Mouse (Mus musculus): ENCODE measurements around the gene Ncor2. TPM values are rescaled to one million over a fixed set of nuclear protein-coding genes. Genes with fewer than 3 reads are reported as not detected.

The Ncor2 gene
- polyA plus RNA-seq, 1 experiment = 31.3 TPM

DNA sequence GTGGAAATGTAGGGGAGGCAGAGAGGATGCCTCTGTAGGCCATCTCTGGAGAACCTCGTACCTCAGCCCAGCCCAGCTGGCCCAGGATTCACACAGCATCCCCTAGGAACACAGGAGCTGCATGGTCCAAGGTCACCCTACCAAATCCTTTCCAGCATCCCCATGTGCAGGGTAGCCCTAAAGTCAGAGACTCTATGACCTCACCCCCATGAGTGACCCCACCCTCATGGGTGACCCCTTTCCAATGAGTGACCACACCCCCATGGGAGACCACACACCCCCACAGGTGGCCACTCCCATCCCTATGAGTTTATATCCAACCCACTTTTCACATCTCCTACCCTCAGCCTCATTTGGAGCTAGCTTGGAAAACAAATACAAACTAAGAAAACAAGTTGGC is 51.1 kb downstream of the Ncor2 start:
- no peak for DNase-seq (ENCODE audit: low read depth)

DNA sequence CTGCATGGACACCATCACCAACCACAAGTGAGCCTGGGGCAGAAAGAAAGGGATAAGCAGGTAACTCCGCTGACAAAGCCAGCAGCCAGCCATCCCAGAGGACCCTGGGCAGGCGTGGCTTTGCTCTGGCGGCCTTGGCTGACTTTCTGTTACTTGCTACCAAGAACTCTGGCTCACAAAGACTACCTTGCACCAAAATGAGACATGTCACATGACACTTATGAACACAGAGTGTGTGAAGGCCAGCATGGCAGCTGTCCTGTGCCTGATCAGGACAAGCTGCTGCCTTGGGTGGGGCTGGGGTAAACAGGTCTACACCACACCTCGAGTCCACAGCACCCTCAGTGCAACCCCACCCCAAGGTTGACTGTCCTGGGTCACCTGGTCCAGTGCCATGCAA is 51.6 kb downstream of the Ncor2 start:
- no peak for DNase-seq (ENCODE audit: low read depth)

DNA sequence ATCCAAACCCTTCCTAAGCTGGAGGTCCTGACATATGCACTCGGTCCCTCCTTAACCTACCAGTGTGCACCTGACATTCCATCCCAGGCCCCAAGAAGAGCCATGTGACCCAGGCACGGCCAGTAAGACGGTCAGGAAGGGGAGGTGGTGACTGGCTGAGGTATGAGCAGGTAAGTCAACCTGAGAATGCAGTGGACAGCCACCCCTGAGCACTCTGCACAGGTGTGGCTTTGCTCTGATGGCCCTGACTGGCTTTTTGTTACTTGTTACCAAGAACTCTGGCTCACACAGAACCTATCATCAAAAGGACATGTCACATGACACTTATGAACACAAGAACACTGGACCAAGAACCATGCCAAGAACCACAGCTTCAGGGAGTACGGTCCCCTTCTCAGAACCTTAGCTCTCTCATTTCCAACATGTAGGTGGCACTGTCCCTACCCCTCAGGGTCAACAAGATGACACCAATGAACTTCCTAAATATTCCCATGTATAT is 53.0 kb downstream of the Ncor2 start:
- DNase-seq (ENCODE audit: low read depth) = no peak

DNA sequence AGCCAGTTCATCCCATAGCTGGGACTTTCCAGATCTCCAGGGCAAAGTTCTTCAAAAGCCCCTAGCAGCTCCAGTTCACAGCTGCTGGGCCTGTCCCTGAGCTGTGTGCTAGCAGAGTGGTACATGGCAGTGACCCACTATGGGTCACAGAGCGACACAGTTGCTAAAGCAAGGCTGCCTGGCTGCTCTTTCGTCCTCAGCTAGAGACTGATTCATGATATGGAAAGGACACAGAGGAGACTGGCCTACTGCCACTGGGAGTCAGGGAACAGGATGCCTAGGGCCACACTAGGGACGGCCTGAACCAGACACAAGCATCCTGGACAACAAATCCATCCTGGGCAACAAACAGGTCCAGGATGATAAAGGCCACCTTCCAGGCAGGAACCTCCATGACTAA is 53.8 kb downstream of the Ncor2 start:
- no peak for DNase-seq (ENCODE audit: low read depth)

DNA sequence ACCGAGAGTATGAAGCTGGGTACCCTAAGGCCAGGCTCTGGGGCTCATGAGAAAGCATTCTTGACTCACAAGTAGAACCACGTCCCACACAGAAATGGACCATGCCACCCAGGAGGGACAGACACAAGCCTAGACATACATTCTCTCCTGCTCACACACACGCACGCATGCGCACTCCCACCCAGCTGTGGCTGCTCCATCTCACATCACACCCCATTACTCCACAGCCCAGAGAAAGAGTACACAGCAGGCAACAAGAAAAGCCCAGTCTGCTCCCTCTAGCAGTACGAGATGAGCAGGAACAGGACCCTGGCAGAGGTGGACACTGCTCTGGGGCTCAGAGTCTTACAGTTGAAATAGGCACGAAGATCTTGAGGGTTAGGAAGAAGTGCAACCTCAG is 55.0 kb downstream of the Ncor2 start:
- DNase-seq (ENCODE audit: low read depth) = no peak

DNA sequence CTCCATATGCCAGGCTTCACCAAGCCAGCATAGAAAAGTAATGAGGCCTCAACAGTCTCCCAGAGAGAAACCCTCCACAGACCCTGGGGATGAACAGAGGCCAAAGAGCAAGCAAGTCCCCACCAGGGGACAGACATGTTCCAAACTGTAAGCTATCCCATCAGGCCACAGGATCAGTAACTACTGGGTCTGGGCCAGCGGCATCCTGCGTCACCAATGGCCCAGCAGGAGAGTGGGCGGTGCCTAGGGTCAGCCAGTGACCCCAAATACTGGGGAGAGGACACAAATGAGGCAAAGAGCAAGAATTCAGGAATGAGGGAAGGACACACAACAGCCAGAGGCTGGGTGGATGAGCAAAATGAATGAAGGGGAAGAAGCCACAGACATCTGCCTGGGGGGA is 55.8 kb downstream of the Ncor2 start:
- no peak for DNase-seq (ENCODE audit: low read depth)

DNA sequence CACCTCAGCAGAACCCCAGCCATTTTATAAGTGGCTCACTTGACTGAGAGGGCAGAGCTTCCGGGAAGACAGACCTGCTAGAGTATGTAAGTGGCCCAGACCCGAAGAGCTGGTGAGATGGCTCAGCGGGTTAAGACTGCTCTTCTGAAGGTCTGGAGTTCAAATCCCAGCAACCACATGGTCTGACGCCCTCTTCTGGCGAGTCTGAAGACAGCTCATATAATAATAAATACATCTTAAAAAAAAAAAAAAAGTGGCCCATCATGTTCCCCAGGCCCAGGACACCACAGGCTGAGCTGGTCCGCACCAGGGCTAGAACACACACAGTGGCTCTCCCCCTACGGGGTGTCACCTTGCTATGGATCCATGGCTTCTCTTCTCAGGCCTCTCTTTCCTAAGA is 56.5 kb downstream of the Ncor2 start:
- DNase-seq (ENCODE audit: low read depth) = no peak

DNA sequence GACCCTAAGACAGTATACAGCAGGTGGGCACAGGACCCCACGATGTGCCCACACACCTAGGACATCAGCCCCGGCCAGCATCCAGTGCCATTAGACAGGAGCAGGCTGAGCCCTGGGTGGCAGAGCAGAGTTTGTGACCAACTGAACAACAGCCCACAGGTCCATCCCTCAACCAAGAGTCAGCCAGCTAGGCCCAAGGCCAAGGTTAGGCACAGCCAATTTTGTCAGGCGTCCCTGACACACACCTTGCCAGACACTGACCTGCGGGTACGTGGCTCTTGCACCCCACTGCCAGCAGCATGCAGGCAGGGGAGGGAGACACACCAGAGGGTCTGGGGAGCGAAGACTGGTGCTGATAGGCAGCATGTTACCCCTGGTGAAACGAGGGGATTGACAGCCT is 57.0 kb downstream of the Ncor2 start:
- no peak for DNase-seq (ENCODE audit: low read depth)

DNA sequence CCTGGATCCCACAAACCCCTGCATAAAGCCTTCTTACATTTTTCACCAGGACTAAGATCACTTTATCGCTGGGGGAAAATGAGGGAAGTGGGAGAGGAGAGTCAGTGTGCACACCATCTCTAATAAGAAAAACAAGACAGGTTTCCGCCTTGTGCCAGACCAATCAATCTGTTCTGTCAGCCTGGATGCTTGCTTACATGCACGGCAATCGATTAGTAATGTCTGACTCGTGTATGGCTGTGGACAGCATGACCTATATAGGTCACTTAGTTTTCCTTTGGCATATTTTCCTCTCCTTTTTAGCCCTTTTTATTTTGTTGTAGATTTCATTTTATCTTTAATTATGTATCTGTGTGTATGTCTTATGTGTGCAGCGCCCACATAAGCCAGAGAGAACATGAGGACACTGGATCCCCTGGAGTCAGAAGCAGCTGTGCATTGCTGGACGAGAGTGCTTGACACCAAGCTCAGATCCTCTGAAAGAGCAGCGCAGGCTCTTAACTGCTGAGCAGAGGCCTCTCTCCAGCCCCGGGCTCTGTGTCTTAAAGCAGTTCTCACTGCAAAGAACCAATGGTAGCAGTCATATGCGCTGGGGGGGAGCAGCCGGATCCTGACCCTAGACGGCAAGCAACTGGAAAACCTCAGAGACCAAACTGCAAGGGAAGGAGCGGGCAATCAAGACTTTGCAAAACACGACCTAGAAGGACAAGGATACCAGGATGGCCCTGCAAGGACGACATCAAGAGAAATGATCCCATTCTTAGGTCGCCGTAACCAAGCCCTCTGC is 58.3 kb downstream of the Ncor2 start:
- DNase-seq (ENCODE audit: low read depth) = no peak

DNA sequence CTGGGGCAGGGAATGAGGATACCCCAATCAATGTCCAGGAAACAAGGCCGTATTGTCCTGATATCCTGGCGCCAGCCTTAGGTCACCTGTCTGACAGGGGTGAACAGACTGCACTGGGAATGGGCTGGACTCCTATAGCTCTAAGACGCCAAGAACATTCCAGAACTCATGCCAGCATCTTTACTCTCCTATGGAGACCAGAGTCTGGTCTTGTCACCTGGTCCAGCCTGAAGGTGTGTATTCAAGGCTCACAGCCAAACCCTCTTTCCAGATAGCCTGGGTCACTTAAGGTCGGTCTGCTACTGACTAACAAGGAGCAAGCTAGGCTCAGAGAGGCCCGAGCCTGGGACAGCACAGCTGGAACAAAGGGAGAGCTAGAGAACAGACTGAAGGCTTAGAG is 61.8 kb downstream of the Ncor2 start:
- peak; percentile 95 for DNase-seq (ENCODE audit: low read depth)

DNA sequence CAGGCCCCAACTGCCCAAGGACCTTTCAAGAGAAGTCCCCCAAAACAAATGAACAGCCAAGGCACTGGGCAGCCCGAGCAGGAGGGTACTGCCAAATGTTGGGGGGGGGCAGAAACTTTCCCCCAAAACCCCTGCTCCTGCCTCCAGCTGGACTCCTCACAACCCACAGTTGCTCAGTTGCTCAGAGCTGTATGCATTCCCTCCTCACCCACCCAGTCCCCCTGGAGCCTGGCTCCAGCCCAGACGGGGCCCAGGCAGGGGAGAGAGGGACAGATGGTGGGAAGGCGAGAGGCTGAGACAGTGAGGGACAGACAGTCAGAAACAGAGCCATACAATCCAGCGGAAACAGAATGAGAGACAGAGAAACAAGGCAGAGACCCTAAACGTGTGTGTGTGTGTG is 66.0 kb downstream of the Ncor2 start:
- DNase-seq (ENCODE audit: low read depth) = no peak

DNA sequence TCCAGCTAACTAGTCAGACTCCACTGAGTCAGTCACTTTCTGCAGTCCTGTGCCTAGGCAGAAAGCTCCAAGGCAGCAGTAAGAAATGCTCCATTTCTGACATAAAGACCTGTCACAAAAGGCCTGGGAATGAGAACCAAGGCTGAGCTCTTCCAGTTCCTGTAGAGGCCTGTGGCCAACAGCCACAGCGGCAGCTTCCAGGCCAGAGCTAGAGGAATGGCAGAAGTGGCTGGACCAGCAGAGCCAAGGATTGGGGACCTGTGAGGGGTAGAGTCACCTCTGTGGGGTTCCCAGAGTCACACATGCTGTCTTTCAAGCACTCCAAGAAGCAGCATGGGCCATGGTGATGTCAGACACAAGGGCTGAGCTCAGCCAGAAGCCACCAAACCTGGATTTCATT is 66.4 kb downstream of the Ncor2 start:
- no peak for DNase-seq (ENCODE audit: low read depth)

DNA sequence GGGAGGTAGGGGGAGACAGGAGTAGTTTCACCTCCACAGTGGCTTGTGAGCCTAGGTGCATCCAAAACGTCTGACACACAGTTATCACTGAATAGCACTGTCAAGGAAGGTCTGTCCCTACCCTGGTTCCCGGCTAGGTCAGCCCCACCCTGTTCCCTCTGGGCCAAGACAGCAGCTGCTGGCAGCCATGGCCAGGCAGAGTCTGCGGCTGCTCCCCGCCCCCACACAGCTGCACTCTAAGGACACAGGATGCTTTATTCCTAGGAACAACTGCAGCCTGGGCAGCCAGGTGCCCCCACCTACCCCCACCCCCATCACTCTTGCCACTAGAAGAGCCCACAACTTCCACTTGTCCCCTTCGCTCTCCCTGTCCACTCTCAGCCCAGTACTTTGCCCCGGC is 67.9 kb downstream of the Ncor2 start:
- no peak for DNase-seq (ENCODE audit: low read depth)

DNA sequence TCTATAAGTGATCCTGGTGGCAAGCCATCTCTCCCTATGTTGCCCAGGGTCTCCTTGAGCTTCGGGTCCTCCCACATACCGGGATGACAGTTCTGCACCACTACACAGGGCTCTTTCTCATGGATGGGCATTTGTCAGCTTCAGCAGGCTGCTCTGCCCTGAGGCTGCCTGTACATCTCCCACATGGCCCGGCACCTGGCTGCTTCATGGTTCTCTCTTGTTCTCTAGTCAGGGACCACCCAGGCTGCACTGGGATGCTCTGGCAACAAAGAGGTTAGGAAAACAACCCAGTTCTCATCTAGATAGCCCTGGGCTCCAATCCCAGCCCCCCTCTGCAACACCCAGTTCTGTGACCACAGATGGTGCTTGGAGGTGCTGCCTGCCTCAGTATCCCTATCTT is 68.3 kb downstream of the Ncor2 start:
- no peak for DNase-seq (ENCODE audit: low read depth)

DNA sequence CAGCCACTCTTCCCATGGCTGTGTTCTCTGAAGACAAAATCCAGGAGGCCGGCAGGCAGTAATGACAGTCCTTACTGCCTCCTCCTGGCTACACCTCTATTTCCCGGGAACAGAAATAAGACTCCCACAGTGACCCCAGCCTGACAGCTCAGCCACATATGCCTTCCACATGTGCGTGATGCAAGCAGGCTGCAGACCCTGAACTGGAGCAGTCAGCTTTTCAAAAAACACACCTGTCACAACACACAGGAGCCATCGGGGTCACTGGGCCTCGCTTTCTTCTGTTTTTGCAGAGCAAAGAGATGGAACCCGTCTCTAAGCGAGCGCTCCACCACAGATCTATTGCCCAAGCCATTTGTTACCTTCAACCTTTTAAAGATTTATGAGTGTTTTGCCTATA is 68.8 kb downstream of the Ncor2 start:
- no peak for DNase-seq (ENCODE audit: low read depth)

DNA sequence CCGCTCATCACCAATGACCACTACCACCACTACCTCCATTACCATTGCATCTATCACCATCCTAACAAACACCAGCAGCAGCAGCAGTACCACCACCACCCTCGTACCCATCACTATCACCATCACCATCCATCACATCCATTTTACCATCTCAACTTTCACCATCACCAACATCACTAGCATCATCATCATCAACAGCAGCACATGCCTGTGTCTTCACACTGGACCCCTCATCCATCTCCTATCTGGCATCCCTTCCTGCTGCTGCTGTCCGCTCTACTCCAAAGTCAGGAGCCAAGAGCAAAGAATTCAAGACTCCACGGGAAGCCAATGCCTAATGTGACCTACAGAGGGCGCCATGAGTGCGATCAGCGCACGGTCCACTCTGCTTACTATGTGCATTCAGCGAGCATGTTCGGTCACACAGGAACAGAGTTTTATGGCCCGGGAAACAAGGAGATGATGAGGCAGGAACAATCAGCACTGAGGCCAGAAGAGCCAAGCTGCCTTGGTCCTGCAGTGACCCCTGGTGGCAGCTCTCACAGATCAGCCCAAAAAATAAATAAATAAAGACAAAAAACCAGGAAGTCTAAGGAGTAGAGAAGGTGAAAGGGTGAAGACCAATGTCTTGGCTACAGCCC is 71.9 kb downstream of the Ncor2 start:
- DNase-seq (ENCODE audit: low read depth) = no peak

DNA sequence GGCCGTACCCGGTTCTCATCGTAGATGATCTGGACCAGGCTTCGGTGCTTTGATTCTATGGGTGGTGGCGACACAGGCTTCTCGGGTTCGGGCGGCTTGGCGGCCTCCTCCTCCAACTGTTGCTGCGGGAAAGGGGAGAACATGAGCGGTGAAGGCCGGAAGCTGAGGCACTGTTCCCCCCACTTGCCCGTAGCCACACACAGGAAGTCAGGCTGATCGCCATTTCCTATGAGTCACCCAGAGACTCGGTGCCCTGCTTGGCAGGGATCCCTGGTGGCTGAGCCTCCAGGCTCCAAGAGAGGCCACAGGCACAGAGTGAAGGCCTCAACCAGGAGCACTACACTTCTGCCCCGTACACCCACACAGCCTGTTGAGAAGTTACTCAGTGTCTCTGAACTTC is 72.8 kb downstream of the Ncor2 start:
- no peak for DNase-seq (ENCODE audit: low read depth)

DNA sequence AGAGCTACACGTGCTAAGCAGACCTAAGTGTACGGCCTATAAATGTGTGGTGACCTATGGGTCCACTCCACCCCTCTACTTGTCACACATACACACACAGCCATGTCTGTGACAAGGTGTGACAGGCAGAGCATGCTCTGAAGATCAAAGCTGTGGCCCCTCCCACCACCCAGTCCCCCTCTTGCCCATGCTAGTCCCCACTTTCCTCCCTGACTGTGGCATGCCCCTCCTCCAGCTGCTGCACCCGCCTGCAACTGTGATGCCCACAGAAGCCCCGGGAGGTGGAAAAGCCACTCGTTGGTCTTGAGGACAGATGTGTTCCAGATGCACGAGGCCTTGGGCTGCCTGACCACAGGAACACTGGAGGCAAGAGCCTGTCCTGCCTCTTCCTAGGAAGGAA is 74.2 kb downstream of the Ncor2 start:
- no peak for DNase-seq (ENCODE audit: low read depth)

DNA sequence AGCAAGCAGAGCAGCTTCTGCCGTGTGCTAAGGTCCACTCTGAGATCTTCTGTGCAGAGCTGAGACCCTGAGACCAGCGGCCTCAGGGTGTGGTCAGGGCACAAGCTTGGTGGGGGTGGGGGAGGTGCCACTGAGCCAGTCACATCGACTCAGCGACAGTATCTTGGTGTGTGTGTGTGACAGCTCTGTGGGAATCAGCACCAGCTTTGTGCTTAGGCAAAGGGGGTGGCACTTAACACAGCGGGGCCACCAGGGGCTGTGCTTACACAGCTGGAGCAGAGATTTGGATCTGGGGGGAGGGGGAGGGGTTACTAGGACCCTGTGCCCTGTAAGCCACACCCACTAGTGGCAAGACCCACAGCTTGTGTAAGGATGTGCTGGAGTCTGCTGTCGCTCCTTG is 75.6 kb downstream of the Ncor2 start:
- no peak for DNase-seq (ENCODE audit: low read depth)

DNA sequence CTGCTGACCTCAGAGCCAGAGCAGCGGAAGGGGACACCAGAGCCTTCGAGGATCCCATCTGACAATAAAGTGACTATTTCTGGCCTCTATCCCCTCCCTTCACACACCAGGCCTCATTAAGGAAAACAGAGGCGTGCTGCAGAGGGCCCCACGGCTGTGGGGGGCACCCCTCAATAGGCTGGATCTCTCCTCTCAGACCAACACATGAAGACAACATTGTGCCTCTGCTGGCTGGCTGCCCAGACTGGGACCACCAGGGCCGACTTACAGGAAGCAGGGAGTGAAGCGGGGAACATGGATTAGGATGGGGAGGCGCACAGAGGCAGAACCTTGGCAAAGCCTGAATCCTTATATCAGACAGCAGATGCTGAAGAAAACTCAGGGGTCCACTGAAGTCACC is 76.1 kb downstream of the Ncor2 start:
- no peak for DNase-seq (ENCODE audit: low read depth)

DNA sequence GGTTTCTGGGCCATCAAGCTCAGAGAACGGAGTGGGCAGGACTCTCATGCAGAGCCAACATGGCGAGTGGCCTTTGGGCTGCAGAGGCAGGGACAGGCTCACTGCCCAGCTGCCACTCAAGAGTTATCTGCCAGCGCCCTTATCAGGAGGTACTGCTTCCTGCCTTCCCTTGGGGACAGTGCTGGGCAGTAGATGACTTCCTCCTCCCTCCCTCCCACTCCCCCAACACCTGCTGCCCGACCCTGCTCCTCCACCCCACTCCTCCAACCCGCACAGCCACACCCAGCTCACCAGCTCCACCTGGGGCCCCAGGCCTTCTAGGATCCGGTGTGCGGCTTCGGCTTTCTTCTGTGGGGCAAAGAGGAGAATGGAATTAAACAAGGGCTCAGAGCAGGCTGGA is 76.7 kb downstream of the Ncor2 start:
- no peak for DNase-seq (ENCODE audit: low read depth)

DNA sequence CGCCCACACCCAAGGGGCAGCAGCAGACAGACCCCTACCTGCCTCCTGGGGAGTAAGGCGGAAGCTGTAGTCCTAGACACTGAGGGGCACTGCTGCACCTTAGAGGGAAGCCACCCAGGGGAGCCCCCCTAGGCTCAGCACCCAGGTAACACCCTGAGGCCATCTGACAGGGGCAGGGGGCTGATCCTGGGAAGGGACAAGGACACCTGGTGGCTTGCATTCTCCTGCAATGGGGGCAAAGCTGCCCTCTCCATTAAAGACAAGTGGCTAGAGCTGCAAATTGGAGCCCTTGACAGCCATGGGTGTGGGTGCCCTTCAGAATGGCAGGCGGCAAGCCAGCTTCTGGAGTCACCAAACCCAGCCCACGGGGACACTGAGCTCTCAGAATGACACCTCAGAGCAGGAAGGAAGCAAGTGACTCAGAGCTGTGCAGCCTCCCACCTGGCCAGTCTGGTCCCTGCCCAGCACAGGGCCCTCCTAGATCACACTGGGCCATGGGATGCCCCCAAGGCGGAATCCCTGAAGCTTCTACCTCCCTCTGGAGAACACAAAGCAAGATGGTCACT is 79.2 kb downstream of the Ncor2 start:
- DNase-seq (ENCODE audit: low read depth) = no peak

DNA sequence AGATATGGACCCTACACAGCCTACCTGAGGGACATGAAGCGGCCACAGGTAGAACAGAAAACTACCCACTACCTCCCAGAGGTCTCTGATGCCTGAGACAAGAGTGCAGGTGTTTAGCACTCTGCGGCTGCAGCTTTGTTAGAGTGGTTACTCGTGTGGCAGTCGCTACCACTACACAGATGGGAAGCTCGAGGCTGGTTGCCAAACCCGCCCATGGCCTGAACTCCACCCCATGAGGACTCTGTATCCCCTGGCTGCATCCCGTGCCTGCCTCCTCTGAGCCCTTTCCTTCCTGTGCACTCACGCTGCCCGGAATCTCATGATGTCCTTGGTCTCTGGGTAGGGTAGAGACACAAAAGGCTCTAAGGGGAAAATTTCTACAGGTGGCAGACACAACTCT is 80.3 kb downstream of the Ncor2 start:
- no peak for DNase-seq (ENCODE audit: low read depth)

Measured in gonadal fat pad, adult 2 months (tissue).